Mouse (Mus musculus) neural tube, embryonic 14.5 days (tissue): ENCODE measurements around the gene Mpg. TPM values are rescaled to one million over a fixed set of nuclear protein-coding genes. Genes with fewer than 3 reads are reported as not detected.

Experiments used
- ATAC-seq: fragments of 200-750 bp; cut with Nextera tagmentation; 2 replicates; pipeline ENCODE4 v1.8.0; 2017; ENCODE audit warnings: low read depth, mild to moderate bottlenecking, moderate TSS enrichment, moderate library complexity
- H3K27ac ChIP-seq: fragments of 300-500 bp; sonication (generic); 2 replicates; pipeline ENCODE4 v1.5.1; 2014; ENCODE audit warnings: low read depth, mild to moderate bottlenecking, control low read depth, low read length, moderate library complexity, mixed read lengths
- H3K27me3 ChIP-seq: fragments of 300-500 bp; sonication (generic); 2 replicates; pipeline ENCODE4 v1.6.1; 2014; ENCODE audit warnings: low read length; ENCODE audit not compliant: control insufficient read depth, insufficient read depth
- H3K36me3 ChIP-seq: fragments of 300-500 bp; sonication (generic); 2 replicates; pipeline ENCODE4 v1.6.1; 2014; ENCODE audit warnings: low read length, mixed read lengths; ENCODE audit not compliant: control insufficient read depth, insufficient read depth
- H3K4me1 ChIP-seq: fragments of 300-500 bp; sonication (generic); 2 replicates; pipeline ENCODE4 v1.6.1; 2014; ENCODE audit warnings: low read length; ENCODE audit not compliant: control insufficient read depth, insufficient read depth
- H3K4me2 ChIP-seq: fragments of 300-500 bp; sonication (generic); 2 replicates; pipeline ENCODE4 v1.6.1; 2014; ENCODE audit warnings: mild to moderate bottlenecking, low read depth, low read length, control low read depth
- H3K4me3 ChIP-seq: fragments of 300-500 bp; sonication (generic); 2 replicates; pipeline ENCODE4 v1.5.1; 2014; ENCODE audit warnings: low read depth, low read length, control low read depth, mixed read lengths
- H3K9ac ChIP-seq: fragments of 300-500 bp; sonication (generic); replicated peaks from 2 replicates; pipeline ENCODE4 v1.6.1; 2014; ENCODE audit warnings: low read depth, mild to moderate bottlenecking, control low read depth, low read length, mixed read lengths
- H3K9me3 ChIP-seq: fragments of 300-500 bp; sonication (generic); 2 replicates; pipeline ENCODE4 v1.6.1; 2016; ENCODE audit warnings: low read length; ENCODE audit not compliant: control insufficient read depth
- whole genome bisulfite sequencing: fragments of 180-500 bp; shearing (Covaris S2); extraction: QIAGEN DNeasy Blood & Tissue Kit; methylation state at CpG from one replicate; pipeline ENCODE4 v1.1.7; 2014; 5-methylcytosine and 5-hydroxymethylcytosine counted together
- polyA plus RNA-seq: library from polyadenylated mRNA; unstranded; fragments of >200 nt; fragmentation: Nextera tagmentation; extraction: Ambion mirVana; gene quantifications from 2 replicates; pipeline ENCODE4 v1.2.1, GENCODE M21; 2014

The Mpg gene
- polyA plus RNA-seq, 1 experiment from 2014 or later: 43.0 TPM

- no peaks in the 10 kb centered on the region for H3K9me3 ChIP-seq
- ATAC-seq: no peak
- H3K4me2 ChIP-seq: no peak overlapping the region
- H3K4me1 ChIP-seq: no peaks in the 10 kb centered on the region
- no peak overlapping the region for H3K27ac ChIP-seq
- H3K4me3 ChIP-seq: no peak overlapping the region
- H3K27me3 ChIP-seq: no peaks in the 10 kb centered on the region
- peaks cover 8% of the 10 kb centered on the region for H3K36me3 ChIP-seq
- H3K9ac ChIP-seq: no peak overlapping the region
- WGBS: 74% methylated on average over 7 of the region's 7 CpGs
Measured at GRCm38 (mm10) chr11:32243205-32243955, 17.1 kb downstream of the Mpg start.

- peaks cover 8% of the 10 kb centered on the region for H3K36me3 ChIP-seq
- H3K4me3 ChIP-seq: no peak overlapping the region
- no peaks in the 10 kb centered on the region for H3K27me3 ChIP-seq
- no peak overlapping the region for H3K9ac ChIP-seq
- no peaks in the 10 kb centered on the region for H3K4me1 ChIP-seq
- H3K27ac ChIP-seq: no peak overlapping the region
- WGBS: 77% methylated on average over 3 of the region's 3 CpGs
- ATAC-seq: no peak
- no peak overlapping the region for H3K4me2 ChIP-seq
- H3K9me3 ChIP-seq: no peaks in the 10 kb centered on the region
Measured at GRCm38 (mm10) chr11:32244064-32244463, 17.8 kb downstream of the Mpg start.

- H3K4me1 ChIP-seq: no peaks in the 10 kb centered on the region
- no peak overlapping the region for H3K9ac ChIP-seq
- no peak overlapping the region for H3K4me3 ChIP-seq
- WGBS: 89% methylated on average over 1 of the region's 1 CpGs
- H3K27ac ChIP-seq: no peak overlapping the region
- no peak overlapping the region for H3K4me2 ChIP-seq
- H3K9me3 ChIP-seq: no peaks in the 10 kb centered on the region
- ATAC-seq: no peak
- peaks cover 11% of the 10 kb centered on the region for H3K36me3 ChIP-seq
- H3K27me3 ChIP-seq: no peaks in the 10 kb centered on the region
Measured at GRCm38 (mm10) chr11:32244617-32245016, 18.3 kb downstream of the Mpg start.

- no peaks in the 10 kb centered on the region for H3K9me3 ChIP-seq
- H3K4me2 ChIP-seq: no peak overlapping the region
- WGBS: 89% methylated on average over 6 of the region's 6 CpGs
- ATAC-seq: no peak
- H3K9ac ChIP-seq: no peak overlapping the region
- no peaks in the 10 kb centered on the region for H3K27me3 ChIP-seq
- H3K36me3 ChIP-seq: peaks cover 17% of the 10 kb centered on the region
- H3K4me3 ChIP-seq: no peak overlapping the region
- no peaks in the 10 kb centered on the region for H3K4me1 ChIP-seq
- H3K27ac ChIP-seq: no peak overlapping the region
Measured at GRCm38 (mm10) chr11:32245614-32246013, 19.3 kb downstream of the Mpg start.

GRCm38 (mm10) chr11:32247068-32247467 lies 20.8 kb downstream of the Mpg start:
- Histone ChIP-seq H3K36me3 (peaks cover 22% of the 10 kb centered on the region), H3K27me3 (no peaks in the 10 kb centered on the region), H3K4me1 (no peaks in the 10 kb centered on the region), H3K4me2 (no peak overlapping the region), H3K4me3 (no peak overlapping the region), H3K9ac (no peak overlapping the region), H3K9me3 (no peaks in the 10 kb centered on the region), H3K27ac (no peak overlapping the region)
- ATAC-seq: no peak

GRCm38 (mm10) chr11:32248350-32248749 lies 22.0 kb downstream of the Mpg start:
- Histone ChIP-seq H3K36me3 (peaks cover 35% of the 10 kb centered on the region), H3K4me2 (no peak overlapping the region), H3K27ac (no peak overlapping the region), H3K27me3 (no peaks in the 10 kb centered on the region), H3K9ac (no peak overlapping the region), H3K4me1 (no peaks in the 10 kb centered on the region), H3K4me3 (no peak overlapping the region), H3K9me3 (no peaks in the 10 kb centered on the region)
- 95% methylated on average over 3 of the region's 3 CpGs for WGBS
- ATAC-seq: no peak

GRCm38 (mm10) chr11:32250880-32251763 lies 24.8 kb downstream of the Mpg start:
- H3K4me1 ChIP-seq: no peaks in the 10 kb centered on the region
- H3K27me3 ChIP-seq: no peaks in the 10 kb centered on the region
- H3K9ac ChIP-seq: no peak overlapping the region
- H3K9me3 ChIP-seq: no peaks in the 10 kb centered on the region
- peaks cover 39% of the 10 kb centered on the region for H3K36me3 ChIP-seq
- no peak overlapping the region for H3K27ac ChIP-seq
- H3K4me3 ChIP-seq: no peak overlapping the region
- no peak for ATAC-seq
- no peak overlapping the region for H3K4me2 ChIP-seq
- WGBS: 84% methylated on average over 8 of the region's 8 CpGs

- Histone ChIP-seq H3K4me3 (no peak overlapping the region), H3K27ac (no peak overlapping the region), H3K9ac (no peak overlapping the region), H3K27me3 (no peaks in the 10 kb centered on the region), H3K9me3 (no peaks in the 10 kb centered on the region), H3K4me1 (no peaks in the 10 kb centered on the region), H3K4me2 (no peak overlapping the region), H3K36me3 (peaks cover 31% of the 10 kb centered on the region)
- 88% methylated on average over 1 of the region's 1 CpGs for WGBS
- no peak for ATAC-seq
Measured at GRCm38 (mm10) chr11:32253121-32253520, 26.8 kb downstream of the Mpg start.

GRCm38 (mm10) chr11:32256146-32256545 lies 29.8 kb downstream of the Mpg start:
- H3K27me3 ChIP-seq: no peaks in the 10 kb centered on the region
- no peaks in the 10 kb centered on the region for H3K9me3 ChIP-seq
- H3K9ac ChIP-seq: no peak overlapping the region
- WGBS: 100% methylated on average over 1 of the region's 1 CpGs
- peaks cover 22% of the 10 kb centered on the region for H3K36me3 ChIP-seq
- no peak overlapping the region for H3K27ac ChIP-seq
- no peak for ATAC-seq
- H3K4me1 ChIP-seq: no peaks in the 10 kb centered on the region
- no peak overlapping the region for H3K4me2 ChIP-seq
- H3K4me3 ChIP-seq: no peak overlapping the region
